Mouse (Mus musculus): ENCODE data around the gene Gm49361.
A peak's percentile ranks its signal among the peaks of the same experiment; 100 is the strongest.
"Not testable (repeated sequence)": the region's sequence is repeated elsewhere in the genome, so short reads cannot be mapped to it uniquely, and the experiment has no call there.

The Gm49361 gene

DNA sequence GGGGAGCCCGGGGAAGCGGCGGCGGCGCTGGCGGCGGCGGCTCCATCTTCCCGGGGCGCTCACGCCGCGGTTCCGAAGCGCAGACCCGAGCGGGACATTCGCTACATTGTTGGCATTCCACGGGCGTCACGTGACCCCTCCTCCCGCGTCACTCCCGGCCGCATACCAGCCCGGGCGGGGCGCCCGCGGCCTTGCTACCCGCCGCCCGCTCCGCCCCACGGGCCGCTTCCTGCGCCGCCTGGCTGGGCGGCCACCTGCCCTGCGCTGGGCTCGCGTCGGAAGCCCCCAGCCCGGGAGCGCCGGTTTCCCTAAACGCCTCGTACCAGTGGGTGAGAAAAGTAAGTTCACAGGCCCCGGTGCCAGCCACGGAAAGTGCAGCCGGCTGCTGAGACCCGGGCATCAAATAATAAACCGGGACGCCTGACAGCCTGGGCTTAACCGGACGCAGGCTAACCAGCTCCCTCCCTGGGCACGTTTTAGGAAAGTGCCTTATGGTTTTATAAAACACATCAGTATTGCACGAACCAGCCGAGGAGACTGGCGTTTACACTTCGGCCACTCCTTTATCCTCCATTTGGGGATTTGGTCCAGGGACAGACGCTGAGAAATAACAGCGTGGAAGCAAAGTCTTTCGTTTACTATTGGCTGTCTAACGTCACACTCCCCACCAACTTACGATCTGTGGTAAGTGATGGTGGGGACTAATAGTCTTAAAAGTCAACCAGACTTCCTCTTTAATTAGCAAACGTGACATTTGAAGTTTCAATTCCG is at the start of gene Gm49361:
Gene Gm49361, minus strand, starts transcription at position 103 of the 771 bp plus-strand sequence.
- DNase-seq (ENCODE audit: low spot score in 2 of 2), result peak; percentile 53 to 67

- DNase-seq (ENCODE audit: low spot score in 2 of 2), result no peak
These were observed 45.3 kb upstream of the Gm49361 start for GRCm38 (mm10) chr14:57791171-57791570.

DNA sequence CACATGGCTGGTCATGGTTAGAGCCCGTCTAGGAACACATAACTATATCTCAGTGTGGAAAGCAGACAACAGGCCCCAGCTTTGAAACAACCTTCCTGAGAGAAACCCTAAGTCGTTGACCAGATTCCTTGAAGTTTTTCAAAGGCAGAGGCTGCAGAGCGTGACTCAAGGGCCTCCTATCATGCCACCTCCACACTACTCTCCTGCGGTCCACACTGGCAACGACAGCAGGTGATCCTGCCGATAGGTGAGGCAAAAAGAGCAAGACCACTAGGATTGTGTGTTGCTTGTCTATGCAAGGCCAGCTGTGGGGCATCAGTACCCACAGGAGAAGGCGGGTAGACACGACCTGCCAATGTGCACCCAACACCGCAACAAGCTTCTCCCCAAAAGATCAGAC is 43.9 kb upstream of the Gm49361 start:
- DNase-seq (ENCODE audit: low spot score in 2 of 2), result no peak

DNA sequence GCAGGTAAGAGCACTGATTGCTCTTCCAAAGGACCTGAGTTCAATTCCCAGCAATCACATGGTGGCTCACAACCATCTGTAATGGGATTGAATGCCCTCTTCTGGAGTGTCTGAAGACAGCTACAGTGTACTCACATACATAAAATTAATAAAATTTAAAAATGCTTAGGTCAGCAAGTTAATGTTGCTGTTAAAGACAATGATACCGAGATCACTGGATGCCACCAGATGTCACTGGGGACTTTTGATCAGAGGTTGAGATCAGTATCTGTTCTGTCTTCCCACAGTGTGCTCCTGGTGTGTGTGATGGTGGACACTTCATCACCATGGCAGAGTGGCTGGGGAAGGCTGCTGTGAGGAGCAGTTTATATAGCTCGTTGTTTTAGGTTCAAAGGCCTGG is 43.4 kb upstream of the Gm49361 start:
- no peak for DNase-seq (ENCODE audit: low spot score in 2 of 2)

- DNase-seq (ENCODE audit: low spot score in 2 of 2), result no peak
These were observed 41.5 kb upstream of the Gm49361 start for GRCm38 (mm10) chr14:57787406-57787805.

DNA sequence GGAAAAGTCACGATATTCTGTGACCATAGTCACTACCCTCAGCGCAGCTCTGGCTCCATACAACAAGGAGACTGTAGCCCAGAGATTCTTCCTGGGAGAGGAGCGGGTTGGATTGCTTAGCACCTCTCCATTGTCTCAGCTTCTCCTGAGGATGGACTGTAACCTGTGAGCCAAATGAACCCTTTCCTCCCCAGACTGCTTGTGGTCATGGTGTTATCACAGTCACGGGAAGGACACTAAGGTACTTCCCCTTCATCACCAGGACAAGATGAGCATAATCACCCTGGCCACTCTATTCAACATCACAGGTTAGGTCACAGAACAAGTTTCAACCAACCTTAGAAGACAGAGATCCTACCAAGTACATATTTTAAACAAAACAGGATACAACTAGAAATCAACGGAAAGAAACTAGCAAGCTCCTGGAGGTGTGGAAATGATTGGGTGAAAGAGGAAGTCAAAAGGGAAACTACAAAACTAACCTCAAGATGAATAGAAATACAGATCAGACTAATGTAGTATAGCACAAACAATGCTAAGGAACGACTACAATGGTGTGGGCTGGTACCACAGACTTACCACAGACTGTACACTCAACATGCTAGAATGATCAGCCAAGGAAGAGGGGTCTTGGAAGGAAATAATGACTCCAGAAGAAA is 26.4 kb upstream of the Gm49361 start:
- no peak for DNase-seq (ENCODE audit: low spot score in 2 of 2)

DNA sequence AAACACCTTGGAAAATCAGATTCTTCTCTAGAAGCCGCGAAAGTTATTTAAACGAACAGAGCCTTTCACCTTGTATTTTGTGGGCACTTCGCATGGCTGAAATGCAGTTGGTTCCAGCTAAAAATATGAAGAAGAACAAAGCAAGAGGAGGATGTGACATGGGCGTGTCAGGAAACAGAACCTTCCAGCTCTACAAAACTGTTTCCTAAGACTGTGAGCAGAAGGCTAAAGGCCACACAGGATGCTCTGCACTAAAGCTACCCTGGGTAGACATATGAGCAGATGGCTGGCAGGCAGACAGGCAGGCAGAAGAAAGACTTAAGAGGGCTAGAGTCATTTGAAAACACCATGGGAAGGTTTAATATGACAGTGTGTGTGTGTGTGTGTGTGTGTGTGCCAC is 23.2 kb upstream of the Gm49361 start:
- DNase-seq (ENCODE audit: low spot score in 2 of 2), result no peak

- DNase-seq (ENCODE audit: low spot score in 2 of 2), result no peak
These were observed 14.8 kb upstream of the Gm49361 start for GRCm38 (mm10) chr14:57760447-57761412.

- no peak for DNase-seq (ENCODE audit: low spot score in 2 of 2)
These were observed 12.3 kb upstream of the Gm49361 start, which contains the start of gene Lats2 for GRCm38 (mm10) chr14:57758237-57758636. Gene Lats2 (minus strand): TSS chr14:57758388.

GRCm38 (mm10) chr14:57756094-57756493 is 10.2 kb upstream of the Gm49361 start:
- no peak for DNase-seq (ENCODE audit: low spot score in 2 of 2)

GRCm38 (mm10) chr14:57755661-57756060 is 9.8 kb upstream of the Gm49361 start:
- DNase-seq (ENCODE audit: low spot score in 2 of 2), result no peak

DNA sequence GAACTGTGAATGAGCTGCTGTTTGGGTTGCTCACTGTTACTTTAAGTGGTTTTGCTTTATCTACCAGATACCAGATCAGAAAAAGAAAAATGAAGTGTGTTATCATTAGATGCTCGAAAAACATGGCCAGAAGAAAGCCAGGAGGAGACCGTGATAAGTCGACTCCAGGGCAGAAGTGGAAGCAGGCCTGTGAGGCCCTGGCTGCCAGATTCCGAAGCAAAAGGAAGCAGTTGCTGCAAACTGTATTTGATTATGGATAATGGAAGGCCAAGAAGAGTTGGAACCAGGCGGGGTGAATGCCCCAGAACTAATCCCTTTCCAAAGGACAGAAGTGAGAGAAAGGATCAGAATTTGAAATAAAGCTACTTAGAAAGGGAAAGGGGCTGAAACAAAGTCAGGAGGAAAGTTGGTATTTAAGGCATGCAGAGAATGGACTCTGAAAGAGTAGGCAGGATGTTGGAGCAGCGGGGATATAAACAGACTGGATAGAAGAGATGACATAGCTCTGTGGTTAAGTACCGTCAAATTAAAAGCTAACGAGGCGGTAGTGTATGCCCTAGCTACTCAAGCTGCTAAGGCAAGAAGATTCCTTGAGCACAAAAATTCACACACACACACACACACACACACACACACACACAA is 7.6 kb upstream of the Gm49361 start:
- no peak for DNase-seq (ENCODE audit: low spot score in 2 of 2)

DNA sequence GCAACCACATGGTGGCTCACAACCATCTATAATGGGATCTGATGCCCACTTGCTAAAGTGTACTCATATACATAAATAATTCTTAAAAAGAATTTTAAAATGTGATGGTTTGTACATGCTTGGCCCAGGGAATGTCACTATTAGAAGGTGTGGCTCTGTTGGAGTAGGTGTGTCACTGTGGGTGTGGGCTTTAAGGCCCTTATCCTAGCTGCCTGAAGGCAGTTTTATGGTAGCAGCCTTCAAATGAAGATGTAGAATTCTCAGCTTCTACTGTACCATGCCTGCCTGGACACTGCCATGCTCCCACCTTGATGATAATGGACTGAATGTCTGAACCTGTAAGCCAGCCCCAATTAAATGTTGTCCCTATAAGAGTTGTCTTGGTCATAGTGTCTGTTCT is 5.1 kb upstream of the Gm49361 start:
- not testable (repeated sequence) for DNase-seq (ENCODE audit: low spot score in 2 of 2)

GRCm38 (mm10) chr14:57749501-57749900 is 3.6 kb upstream of the Gm49361 start:
- DNase-seq (ENCODE audit: low spot score in 2 of 2), result no peak

GRCm38 (mm10) chr14:57745291-57745969 is 473 bp downstream of the Gm49361 start:
- DNase-seq (ENCODE audit: low spot score in 2 of 2), result peak in 1 of 2 experiments; percentile 9

- no peak for DNase-seq (ENCODE audit: low spot score in 2 of 2)
These were observed 1.4 kb downstream of the Gm49361 start for GRCm38 (mm10) chr14:57744547-57744946.

DNA sequence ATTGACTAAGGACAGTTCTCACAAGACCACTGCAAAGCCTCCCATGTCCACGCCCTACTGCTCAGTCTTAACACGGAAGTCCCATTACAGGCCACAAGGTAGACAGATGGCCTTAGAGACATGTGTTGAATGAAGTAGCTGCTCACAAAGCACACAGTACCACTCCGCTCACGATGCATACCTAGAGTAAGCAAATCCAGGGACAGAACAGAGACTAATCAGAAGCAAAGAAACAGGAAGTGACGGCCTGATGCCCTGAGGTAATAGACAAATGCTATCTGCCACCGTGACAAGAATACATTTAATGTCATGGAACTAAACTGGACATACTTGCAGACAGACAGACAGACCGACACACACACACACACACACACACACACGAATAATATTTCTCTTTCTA is 5.3 kb downstream of the Gm49361 start:
- DNase-seq (ENCODE audit: low spot score in 2 of 2), result no peak

DNA sequence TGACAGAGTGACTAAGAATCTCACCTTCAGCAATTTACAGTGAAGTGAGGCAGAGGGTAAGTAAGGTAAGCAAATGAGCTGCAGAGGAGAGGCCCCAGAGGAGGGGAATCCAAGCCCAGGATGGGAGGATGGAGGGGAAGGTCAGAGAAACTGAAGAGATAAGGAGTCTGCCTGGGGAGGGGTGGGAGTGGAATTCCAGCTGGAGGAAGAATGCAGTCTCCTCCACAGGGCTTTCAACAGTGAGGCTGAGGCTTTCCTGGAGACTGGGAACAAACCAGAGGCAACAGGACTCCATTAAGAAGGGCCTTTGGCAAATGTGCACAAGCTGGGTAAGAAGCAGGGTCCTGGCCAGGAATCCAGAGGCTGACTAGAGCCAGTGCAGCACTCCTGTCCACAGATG is 8.8 kb downstream of the Gm49361 start:
- DNase-seq (ENCODE audit: low spot score in 2 of 2), result no peak

DNA sequence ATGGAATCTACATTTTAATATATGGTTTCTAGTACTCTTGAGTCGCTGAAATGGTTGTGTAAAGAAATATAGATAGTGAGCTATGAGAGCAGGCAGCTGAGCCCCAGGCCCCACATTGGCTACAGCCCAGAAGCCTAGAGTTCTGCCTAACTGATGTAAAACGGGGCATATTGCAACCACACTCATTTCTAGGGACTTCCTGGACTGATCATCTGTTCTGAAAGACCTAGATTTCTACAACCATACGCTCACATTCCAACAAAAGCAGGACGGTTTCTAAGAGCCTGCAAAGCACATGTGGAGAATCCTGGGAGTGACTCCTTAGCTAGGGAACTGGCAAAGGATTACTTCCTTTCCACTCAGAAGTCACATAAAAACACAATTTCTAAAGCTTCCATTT is 9.8 kb downstream of the Gm49361 start:
- DNase-seq (ENCODE audit: low spot score in 2 of 2), result no peak

- DNase-seq (ENCODE audit: low spot score in 2 of 2), result no peak
These were observed 13.1 kb downstream of the Gm49361 start for GRCm38 (mm10) chr14:57732668-57733293.

DNA sequence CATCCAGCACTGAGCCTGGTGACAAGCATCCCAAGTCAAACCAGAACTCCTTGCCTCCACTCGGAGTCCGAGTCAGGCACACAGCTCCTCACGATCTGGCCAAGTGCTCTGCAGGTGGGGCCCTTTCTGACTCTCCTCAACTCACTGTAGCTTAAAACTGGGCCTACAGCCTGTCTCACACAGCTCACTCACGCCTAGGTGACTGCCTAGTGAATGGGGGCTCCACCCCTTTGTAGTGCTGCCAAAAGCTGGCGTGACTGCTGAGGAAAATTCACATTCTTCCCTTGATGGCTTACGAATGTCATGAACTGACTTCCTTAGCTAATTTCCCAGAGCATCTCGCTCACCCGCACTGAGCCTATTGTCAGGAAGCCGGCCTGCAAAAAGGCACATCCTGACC is 15.4 kb downstream of the Gm49361 start:
- no peak for DNase-seq (ENCODE audit: low spot score in 2 of 2)
